Mouse (Mus musculus) CH12.LX (cell line): ENCODE data around the gene Ms4a18. TPM values are rescaled to one million over a fixed set of nuclear protein-coding genes. Genes with fewer than 3 reads are reported as not detected.
A peak's percentile ranks its signal among the peaks of the same experiment; 100 is the strongest.

ENCODE experiments used
- DNase-seq: peaks from one replicate; pipeline ENCODE4 v3.0.0-alpha.2; 2013; ENCODE audit errors: extremely low read depth
- H3K27ac ChIP-seq: 2 replicates; pipeline ENCODE4 v1.5.1; 2012; ENCODE audit warnings: low read depth, mild to moderate bottlenecking, control low read depth, moderate library complexity; ENCODE audit not compliant: insufficient read depth
- H3K27me3 ChIP-seq: replicated peaks from 2 replicates; pipeline ENCODE3; 2012; ENCODE audit warnings: inconsistent platforms
- H3K36me3 ChIP-seq, 2 experiments: replicated peaks in 1 of 2; 2 replicates each; pipeline versions ENCODE3 to v1.6.1; 2012; ENCODE audit warnings: inconsistent platforms in 1 of 2, low read length in 1 of 2, mild to moderate bottlenecking in 1 of 2, mixed read lengths in 1 of 2, moderate library complexity in 1 of 2; ENCODE audit not compliant: control insufficient read depth in 1 of 2, insufficient read depth in 1 of 2
- H3K4me1 ChIP-seq, 2 experiments: 2 replicates each; pipeline ENCODE4 v1.6.1; 2012; ENCODE audit warnings: inconsistent platforms in 1 of 2, moderate library complexity in 1 of 2; ENCODE audit not compliant: insufficient read depth in 2 of 2, control insufficient read depth in 1 of 2
- H3K4me2 ChIP-seq: 2 replicates; pipeline ENCODE4 v1.6.1; 2012; ENCODE audit warnings: low read depth, mild to moderate bottlenecking, control low read depth; ENCODE audit not compliant: poor library complexity, insufficient read depth, severe bottlenecking
- H3K4me3 ChIP-seq, 3 experiments: fragments of 150-350 bp in 1 of 3; sonication (generic) in 1 of 3; replicated peaks in 1 of 3; 2 replicates each; pipeline versions ENCODE3 to v1.5.1; 2011 to 2012; ENCODE audit warnings: low read depth in 2 of 3, low read length in 2 of 3, mild to moderate bottlenecking in 2 of 3, moderate library complexity in 2 of 3, control low read depth in 1 of 3, improper control_type of control experiment in 1 of 3, inconsistent platforms in 1 of 3, mixed read lengths in 1 of 3; ENCODE audit not compliant: poor library complexity in 1 of 3
- H3K79me2 ChIP-seq: replicated peaks from 2 replicates; pipeline ENCODE4 v1.6.1; 2012; ENCODE audit warnings: mild to moderate bottlenecking, moderate library complexity; ENCODE audit not compliant: control insufficient read depth, poor library complexity, insufficient read depth, severe bottlenecking; ENCODE audit errors: extremely low read depth
- H3K9ac ChIP-seq: 2 replicates; pipeline ENCODE4 v1.6.1; 2012; ENCODE audit warnings: low read depth, mild to moderate bottlenecking, control low read depth, moderate library complexity; ENCODE audit not compliant: insufficient read depth
- H3K9me3 ChIP-seq: replicated peaks from 2 replicates; pipeline ENCODE3; 2012; ENCODE audit warnings: low read length, inconsistent platforms, mixed read lengths
- BHLHE40 ChIP-seq: IDR thresholded peaks from 2 replicates; pipeline ENCODE4 v1.6.1; 2011; ENCODE audit warnings: mild to moderate bottlenecking, low read depth, low read length, improper control_type of control experiment
- CHD2 ChIP-seq: IDR thresholded peaks from 2 replicates; pipeline ENCODE4 v1.6.1; 2011; ENCODE audit warnings: low read length, improper control_type of control experiment
- CTCF ChIP-seq, 2 experiments: IDR thresholded peaks in 1 of 2; conservative IDR thresholded peaks in 1 of 2; 2 replicates each; pipeline ENCODE4 v1.5.1; 2011 to 2012; ENCODE audit warnings: low read depth in 2 of 2, low read length in 2 of 2, improper control_type of control experiment in 1 of 2, inconsistent platforms in 1 of 2, mild to moderate bottlenecking in 1 of 2, moderate library complexity in 1 of 2
- E2F4 ChIP-seq: IDR thresholded peaks from 2 replicates; pipeline ENCODE4 v1.6.1; 2011; ENCODE audit warnings: low read depth, low read length, improper control_type of control experiment; ENCODE audit not compliant: insufficient replicate concordance
- ELF1 ChIP-seq: IDR thresholded peaks from 2 replicates; pipeline ENCODE4 v1.6.1; 2014; ENCODE audit warnings: low read depth, mild to moderate bottlenecking, inconsistent platforms, low read length, improper control_type of control experiment
- GABPA ChIP-seq: IDR thresholded peaks from 2 replicates; pipeline ENCODE4 v1.6.1; 2012; ENCODE audit warnings: low read depth, low read length, improper control_type of control experiment, inconsistent platforms; ENCODE audit not compliant: insufficient replicate concordance
- HCFC1 ChIP-seq: IDR thresholded peaks from 2 replicates; pipeline ENCODE4 v1.6.1; 2012; ENCODE audit warnings: low read depth, mild to moderate bottlenecking, inconsistent platforms, low read length, improper control_type of control experiment
- IRF4 ChIP-seq: IDR thresholded peaks from 2 replicates; pipeline ENCODE4 v1.6.1; 2014; ENCODE audit warnings: low read depth, mild to moderate bottlenecking, inconsistent platforms, low read length, improper control_type of control experiment
- MAFK ChIP-seq: IDR thresholded peaks from 2 replicates; pipeline ENCODE4 v1.6.1; 2011; ENCODE audit warnings: low read length, improper control_type of control experiment; ENCODE audit not compliant: insufficient replicate concordance
- MAZ ChIP-seq: IDR thresholded peaks from 2 replicates; pipeline ENCODE4 v1.6.1; 2012; ENCODE audit warnings: low read depth, mild to moderate bottlenecking, inconsistent platforms, low read length, improper control_type of control experiment, moderate library complexity
- MYC ChIP-seq: IDR thresholded peaks from 2 replicates; pipeline ENCODE4 v1.6.1; 2011; ENCODE audit warnings: low read depth, mild to moderate bottlenecking, improper control_type of control experiment, low read length
- NELFE ChIP-seq: IDR thresholded peaks from 2 replicates; pipeline ENCODE4 v1.6.1; 2011; ENCODE audit warnings: low read depth, low read length, improper control_type of control experiment
- POLR2A ChIP-seq: IDR thresholded peaks from 2 replicates; pipeline ENCODE4 v1.6.1; 2011; ENCODE audit warnings: low read depth, mild to moderate bottlenecking, improper control_type of control experiment, low read length
- POLR2AphosphoS2 ChIP-seq: IDR thresholded peaks from 2 replicates; pipeline ENCODE4 v1.6.1; 2011; ENCODE audit warnings: low read depth, low read length, improper control_type of control experiment
- RAD21 ChIP-seq: IDR thresholded peaks from 2 replicates; pipeline ENCODE4 v1.6.1; 2011; ENCODE audit warnings: low read depth, mild to moderate bottlenecking, low read length, improper control_type of control experiment, moderate library complexity
- TCF12 ChIP-seq: IDR thresholded peaks from 2 replicates; pipeline ENCODE4 v1.6.1; 2014; ENCODE audit warnings: low read depth, mild to moderate bottlenecking, inconsistent platforms, low read length, improper control_type of control experiment
- USF1 ChIP-seq: IDR thresholded peaks from 2 replicates; pipeline ENCODE4 v1.6.1; 2014; ENCODE audit warnings: low read depth, mild to moderate bottlenecking, inconsistent platforms, low read length, improper control_type of control experiment
- USF2 ChIP-seq: conservative IDR thresholded peaks from 2 replicates; pipeline ENCODE4 v1.6.1; 2011; ENCODE audit warnings: low read depth, low read length, improper control_type of control experiment
- ZKSCAN1 ChIP-seq: IDR thresholded peaks from 2 replicates; pipeline ENCODE4 v1.6.1; 2012; ENCODE audit warnings: low read depth, inconsistent platforms, low read length, improper control_type of control experiment, borderline replicate concordance
- ZMIZ1 ChIP-seq: IDR thresholded peaks from 2 replicates; pipeline ENCODE4 v1.6.1; 2012; ENCODE audit warnings: low read depth, mild to moderate bottlenecking, inconsistent platforms, low read length, improper control_type of control experiment
- ZNF384 ChIP-seq: IDR thresholded peaks from 2 replicates; pipeline ENCODE4 v1.6.1; 2012; ENCODE audit warnings: low read depth, low read length, improper control_type of control experiment, inconsistent platforms
- dilution Hi-C: fragments of 300-500 bp; cut with MboI; formaldehyde crosslinking; loops from 2 replicates; pipeline ENCODE4 v1.14.3; 2020; ENCODE audit warnings: low sequenced_read_pairs; ENCODE audit not compliant: extremely low pct_unique_long_range_greater_than_20kb, extremely low pct_ligation_motif_present
- in situ Hi-C: fragments of 300-500 bp; cut with MboI; formaldehyde crosslinking; loops from 3 replicates; pipeline ENCODE4 v1.14.3; 2019; ENCODE audit warnings: low sequenced_read_pairs, low pct_ligation_motif_present, low pct_unique_long_range_greater_than_20kb, mixed read lengths
- polyA plus RNA-seq: library from polyadenylated mRNA; unstranded; fragments of >175 nt; gene quantifications from 2 replicates; pipeline ENCODE4 v1.2.1, GENCODE M21; 2012; ENCODE audit warnings: low read depth; ENCODE audit not compliant: insufficient read length
- total RNA-seq, 2 experiments: library from RNA; depleted of rRNA; stranded (reverse); fragments of 300-350 nt in 1 of 2; fragments of >200 nt in 1 of 2; gene quantifications; 2 replicates each; pipeline ENCODE4 v1.2.3; 2012 to 2014

Gene Ms4a18
- total and polyA plus RNA-seq, 3 experiments, result not detected

DNA sequence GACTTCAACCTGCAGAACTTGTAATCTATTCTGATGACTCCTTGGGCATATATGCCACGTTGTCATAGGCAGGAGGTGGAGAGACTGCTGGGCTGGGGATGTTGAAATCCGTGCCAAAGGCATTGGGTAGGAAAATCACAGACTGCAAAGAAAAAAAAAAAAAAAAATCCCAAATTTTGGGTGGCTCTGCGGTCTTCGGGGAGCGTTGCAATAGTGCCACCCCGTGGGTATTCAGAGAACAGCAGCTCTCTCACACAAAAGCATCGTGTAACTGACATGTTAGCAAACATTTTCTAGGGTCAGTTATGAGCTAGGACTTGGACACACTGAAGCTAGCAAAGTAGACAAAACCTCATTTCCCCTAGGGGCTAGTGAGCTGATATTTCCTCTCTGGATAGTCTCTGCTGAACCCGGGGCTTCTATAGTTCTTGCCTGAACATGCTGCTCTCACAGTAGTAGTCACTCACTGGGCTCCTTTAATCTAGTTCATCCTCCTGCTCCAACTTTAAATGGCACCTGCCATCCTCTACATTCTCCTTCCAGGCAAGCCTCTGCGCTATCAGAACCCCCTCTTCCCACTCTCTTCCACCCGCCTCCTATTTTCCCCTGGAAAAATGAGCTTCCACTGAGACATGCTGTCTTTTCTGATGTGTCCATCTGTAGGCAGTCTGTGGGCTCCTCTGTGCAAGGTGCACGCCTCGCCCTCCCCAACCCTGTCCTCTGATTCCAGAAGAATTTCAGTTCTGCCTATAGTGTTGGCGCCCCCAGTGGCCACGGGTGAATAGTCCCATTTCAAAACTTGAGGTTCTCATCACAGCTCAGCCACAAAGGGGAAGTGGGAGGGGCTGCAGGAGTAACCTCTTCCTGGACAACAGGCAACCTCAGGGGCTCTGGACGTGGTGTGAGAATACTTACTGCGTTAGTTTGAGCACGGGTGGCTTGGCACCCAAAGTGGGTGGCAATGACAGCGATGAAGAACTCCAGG, 38.4 kb downstream of the Ms4a18 start (continued):
- TF ChIP-seq ELF1, result peak; percentile 85

DNA sequence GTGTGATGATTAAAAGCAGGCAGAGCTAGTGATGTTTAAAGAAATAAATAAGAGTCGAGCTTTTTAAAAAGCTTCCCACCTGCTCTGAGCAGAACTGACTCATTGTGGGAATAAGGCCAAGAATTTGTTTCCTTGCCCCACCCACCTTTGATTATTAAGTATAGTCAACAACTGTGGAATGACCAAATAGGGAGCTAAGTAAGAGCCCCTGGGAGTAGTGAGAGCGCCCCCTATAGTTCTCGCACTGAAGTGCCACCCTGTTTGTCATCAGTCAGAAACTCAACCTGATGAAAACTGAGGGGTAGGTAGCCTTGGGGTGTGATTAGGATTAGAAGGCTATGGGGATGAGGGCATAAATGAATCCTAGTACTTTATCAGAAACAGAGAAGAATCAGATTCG, 41.5 kb downstream of the Ms4a18 start:
- peak; percentile 39 for DNase-seq
- no peaks in the 10 kb centered on the region for H3K36me3 ChIP-seq
- H3K79me2 ChIP-seq, result no peaks in the 10 kb centered on the region
- no peak overlapping the region for H3K27ac ChIP-seq
- no peak overlapping the region for H3K9ac ChIP-seq
- H3K4me3 ChIP-seq, result no peak overlapping the region
- H3K27me3 ChIP-seq, result peaks cover 14% of the 10 kb centered on the region
- dilution Hi-C loops, result no loop called here
- H3K9me3 ChIP-seq, result peaks cover 8% of the 10 kb centered on the region
- H3K4me2 ChIP-seq, result no peak overlapping the region
- TF ChIP-seq CHD2 (no peak), CTCF (conservative IDR thresholded peaks at IDR 0.05 in 1 of 2, IDR thresholded peaks at IDR 0.05 in 1 of 2; ENCODE audit: low read depth in 2 of 2, low read length in 2 of 2) (peak; percentile 63)
- in situ Hi-C loops, result no loop called here
- peaks cover 0 to 18% of the 10 kb centered on the region in 2 experiments; a peak in 3 of 4 replicates for H3K4me1 ChIP-seq

DNA sequence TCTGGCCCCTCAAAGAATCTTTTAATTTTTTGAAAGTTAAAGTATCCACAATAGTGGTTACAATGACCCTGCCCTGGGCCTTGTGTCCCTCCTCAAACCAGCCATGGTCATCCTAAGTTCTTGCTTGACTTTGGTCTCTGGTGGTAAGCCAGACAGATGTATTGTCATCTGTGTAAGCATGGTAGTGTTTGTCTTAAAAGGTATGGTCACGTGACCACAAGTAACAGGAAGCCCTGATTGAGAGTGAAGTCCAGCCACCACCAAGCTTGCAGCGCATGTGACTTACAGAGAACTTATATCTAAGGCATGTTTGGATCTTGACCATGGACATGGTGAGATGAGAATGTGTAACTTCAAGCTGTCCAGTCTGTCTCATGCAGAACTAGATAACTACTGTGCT, 42.6 kb downstream of the Ms4a18 start:
- no peak overlapping the region for H3K9ac ChIP-seq
- no peak for TF ChIP-seq MAZ
- TF ChIP-seq ZKSCAN1, result no peak
- TF ChIP-seq MAFK, result no peak
- TF ChIP-seq POLR2AphosphoS2, result no peak
- no peak for TF ChIP-seq IRF4
- TF ChIP-seq CHD2, result no peak
- TF ChIP-seq POLR2A, result no peak
- peak; percentile 34; the same call in 1 of the 2 replicates for TF ChIP-seq BHLHE40
- no peak for TF ChIP-seq E2F4
- TF ChIP-seq USF1, result peak; percentile 63
- no peak for TF ChIP-seq GABPA
- TF ChIP-seq USF2, result peak; percentile 77
- no peak for TF ChIP-seq ZMIZ1
- no peak for TF ChIP-seq MYC
- TF ChIP-seq RAD21, result no peak
- no peak for TF ChIP-seq TCF12
- no peak for TF ChIP-seq HCFC1
- no peak for TF ChIP-seq NELFE
- no peak for TF ChIP-seq ZNF384
- no peak overlapping the region for H3K4me2 ChIP-seq
- H3K79me2 ChIP-seq, result no peaks in the 10 kb centered on the region
- peaks cover 18% of the 10 kb centered on the region for H3K27me3 ChIP-seq
- no peak overlapping the region for H3K4me3 ChIP-seq
- peaks cover 9% of the 10 kb centered on the region for H3K9me3 ChIP-seq
- in situ Hi-C loops (no loop called here), dilution Hi-C loops (no loop called here)
- no peak overlapping the region for H3K27ac ChIP-seq
- DNase-seq, result no peak
- H3K4me1 ChIP-seq, result peaks cover 0 to 11% of the 10 kb centered on the region in 2 experiments; a peak in 3 of 4 replicates
- H3K36me3 ChIP-seq, result no peaks in the 10 kb centered on the region
